Mouse (Mus musculus) 3134 (cell line): ENCODE results near the gene Gm4513.
"Not testable (repeated sequence)": the region's sequence is repeated elsewhere in the genome, so short reads cannot be mapped to it uniquely, and the experiment has no call there.

ENCODE experiments used
- DNase-seq: peaks from one replicate; pipeline ENCODE4 v3.0.0-alpha.2; 2011; ENCODE audit warnings: low spot score; ENCODE audit not compliant: insufficient read length; ENCODE audit errors: extremely low read depth

The Gm4513 gene

GRCm38 (mm10) chr7:20598921-20599320 is at the start of gene Gm4513:
TSS of gene Gm4513 (minus strand) at chr7:20599021.
- not testable (repeated sequence) for DNase-seq

DNA sequence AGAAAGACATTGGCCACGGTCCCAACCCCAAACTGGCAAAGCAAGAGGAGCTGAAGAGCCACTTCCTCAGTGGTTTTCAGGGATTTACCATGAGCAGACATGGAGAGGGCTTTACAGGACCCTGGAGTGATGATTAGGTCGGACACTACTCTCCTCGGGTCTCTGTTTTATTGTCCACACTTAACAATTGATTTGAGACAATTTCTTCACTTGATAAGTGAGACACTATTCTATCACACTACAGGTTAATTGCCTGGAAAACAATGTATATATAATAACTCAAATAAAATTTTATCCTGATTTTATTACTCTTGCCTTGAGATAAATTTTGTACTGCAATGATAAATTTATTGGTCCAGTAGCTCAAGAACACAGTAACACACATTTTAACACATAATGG is 22.7 kb downstream of the Gm4513 start, which contains the start of gene Gm4141:
Gene Gm4141 (minus strand): TSS at position 101 of the 400 bp plus-strand sequence.
- not testable (repeated sequence) for DNase-seq

DNA sequence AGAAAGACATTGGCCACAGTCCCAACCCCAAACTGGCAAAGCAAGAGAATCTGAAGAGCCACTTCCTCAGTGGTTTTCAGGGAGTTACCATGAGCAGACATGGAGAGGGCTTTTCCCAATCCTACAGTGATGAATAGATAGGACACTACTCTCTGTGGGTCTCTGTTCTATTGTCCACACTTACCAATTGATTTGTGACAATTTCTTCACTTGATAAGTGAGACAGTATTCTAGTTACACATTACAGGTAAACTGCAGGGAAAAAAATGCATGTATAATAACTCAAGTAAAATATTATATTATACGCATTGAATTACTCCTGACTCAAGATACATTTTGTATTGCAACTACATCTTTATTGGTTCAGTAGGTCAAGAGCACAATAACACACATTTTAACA is 53.2 kb downstream of the Gm4513 start, which contains the start of gene Gm5726:
Gene Gm5726 (minus strand): TSS at position 101 of the 400 bp plus-strand sequence.
- DNase-seq, result not testable (repeated sequence)
